Mouse (Mus musculus) heart, embryonic 12.5 days (tissue): ENCODE results near the gene Neurod4. TPM values are rescaled to one million over a fixed set of nuclear protein-coding genes. Genes with fewer than 3 reads are reported as not detected.

Experiments
- ATAC-seq: fragments of 200-750 bp; cut with Nextera tagmentation; 2 replicates; pipeline ENCODE4 v1.8.0; 2017; ENCODE audit warnings: moderate TSS enrichment, moderate library complexity; ENCODE audit not compliant: insufficient number of reproducible peaks, low FRiP score
- H3K27ac ChIP-seq: fragments of 300-500 bp; sonication (generic); 2 replicates; pipeline ENCODE4 v1.5.1; 2016; ENCODE audit warnings: mild to moderate bottlenecking, moderate library complexity; ENCODE audit not compliant: poor library complexity, severe bottlenecking
- H3K27me3 ChIP-seq: fragments of 300-500 bp; sonication (generic); replicated peaks from 2 replicates; pipeline ENCODE4 v1.6.1; 2016; ENCODE audit warnings: mild to moderate bottlenecking, moderate library complexity
- H3K36me3 ChIP-seq: fragments of 300-500 bp; sonication (generic); 2 replicates; pipeline ENCODE4 v1.6.1; 2016; ENCODE audit warnings: mild to moderate bottlenecking, moderate library complexity
- H3K4me1 ChIP-seq: fragments of 300-500 bp; sonication (generic); replicated peaks from 2 replicates; pipeline ENCODE4 v1.6.1; 2016; ENCODE audit warnings: mild to moderate bottlenecking
- H3K4me2 ChIP-seq: fragments of 300-500 bp; sonication (generic); 2 replicates; pipeline ENCODE4 v1.6.1; 2016; ENCODE audit warnings: mild to moderate bottlenecking, moderate library complexity
- H3K4me3 ChIP-seq: fragments of 300-500 bp; sonication (generic); 2 replicates; pipeline ENCODE4 v1.5.1; 2016; ENCODE audit warnings: mild to moderate bottlenecking
- H3K9ac ChIP-seq: fragments of 300-500 bp; sonication (generic); 2 replicates; pipeline ENCODE4 v1.6.1; 2016; ENCODE audit warnings: mild to moderate bottlenecking, moderate library complexity
- H3K9me3 ChIP-seq: fragments of 300-500 bp; sonication (generic); replicated peaks from 2 replicates; pipeline ENCODE4 v1.6.1; 2016; ENCODE audit warnings: mild to moderate bottlenecking, moderate library complexity
- WGBS: fragments of 180-500 bp; shearing (Covaris S2); methylation state at CpG from one replicate; pipeline ENCODE4 v1.1.7; 2016; 5-methylcytosine and 5-hydroxymethylcytosine counted together
- polyA plus RNA-seq: library from polyadenylated mRNA; unstranded; fragments of >200 nt; fragmentation: Nextera tagmentation; extraction: Ambion mirVana; gene quantifications from 2 replicates; pipeline ENCODE4 v1.2.1, GENCODE M21; 2016

The Neurod4 gene
- polyA plus RNA-seq, 1 experiment from 2014 or later = 0.08 TPM

GRCm38 (mm10) chr10:130234576-130234975, 45.5 kb downstream of the Neurod4 start:
- Histone ChIP-seq H3K4me1 (no peaks in the 10 kb centered on the region), H3K27ac (no peak overlapping the region), H3K4me2 (no peak overlapping the region), H3K4me3 (no peak overlapping the region), H3K36me3 (no peaks in the 10 kb centered on the region), H3K9ac (no peak overlapping the region), H3K9me3 (no peaks in the 10 kb centered on the region), H3K27me3 (no peaks in the 10 kb centered on the region)
- no peak for ATAC-seq
- 48% methylated on average over 1 of the region's 1 CpGs for WGBS

GRCm38 (mm10) chr10:130232117-130232516, 47.9 kb downstream of the Neurod4 start:
- H3K9ac ChIP-seq = no peak overlapping the region
- H3K4me3 ChIP-seq = no peak overlapping the region
- no peaks in the 10 kb centered on the region for H3K36me3 ChIP-seq
- H3K4me1 ChIP-seq = no peaks in the 10 kb centered on the region
- no peaks in the 10 kb centered on the region for H3K9me3 ChIP-seq
- H3K27me3 ChIP-seq = no peaks in the 10 kb centered on the region
- no peak overlapping the region for H3K27ac ChIP-seq
- no peak overlapping the region for H3K4me2 ChIP-seq
- 61% methylated on average over 1 of the region's 1 CpGs for WGBS
- ATAC-seq = no peak

GRCm38 (mm10) chr10:130229584-130229983, 50.5 kb downstream of the Neurod4 start:
- no peak overlapping the region for H3K27ac ChIP-seq
- ATAC-seq = no peak
- no peak overlapping the region for H3K4me3 ChIP-seq
- no peak overlapping the region for H3K9ac ChIP-seq
- H3K36me3 ChIP-seq = no peaks in the 10 kb centered on the region
- H3K9me3 ChIP-seq = no peaks in the 10 kb centered on the region
- no peak overlapping the region for H3K4me2 ChIP-seq
- no peaks in the 10 kb centered on the region for H3K27me3 ChIP-seq
- no peaks in the 10 kb centered on the region for H3K4me1 ChIP-seq
- WGBS = 76% methylated on average over 5 of the region's 5 CpGs

GRCm38 (mm10) chr10:130228246-130228645, 51.8 kb downstream of the Neurod4 start:
- Histone ChIP-seq H3K4me1 (no peaks in the 10 kb centered on the region), H3K36me3 (no peaks in the 10 kb centered on the region), H3K4me2 (no peak overlapping the region), H3K9ac (no peak overlapping the region), H3K27ac (no peak overlapping the region), H3K9me3 (no peaks in the 10 kb centered on the region), H3K4me3 (no peak overlapping the region), H3K27me3 (no peaks in the 10 kb centered on the region)
- no peak for ATAC-seq
- 0% methylated on average over 1 of the region's 1 CpGs for WGBS

- no peak overlapping the region for H3K9ac ChIP-seq
- no peaks in the 10 kb centered on the region for H3K36me3 ChIP-seq
- H3K4me1 ChIP-seq = no peaks in the 10 kb centered on the region
- no peaks in the 10 kb centered on the region for H3K9me3 ChIP-seq
- H3K4me3 ChIP-seq = no peak overlapping the region
- no peak overlapping the region for H3K4me2 ChIP-seq
- WGBS = 60% methylated on average over 3 of the region's 3 CpGs
- ATAC-seq = no peak
- H3K27ac ChIP-seq = no peak overlapping the region
- no peaks in the 10 kb centered on the region for H3K27me3 ChIP-seq
Measured at GRCm38 (mm10) chr10:130225034-130225433, 55.0 kb downstream of the Neurod4 start.

Other genes starting within 250 kb of the Neurod4 start
- not detected in 2 replicates for gene Olfr821, start 249.9 kb downstream of the Neurod4 start, polyA plus RNA-seq
- not detected in 2 replicates for gene Olfr822, start 209.0 kb downstream of the Neurod4 start, polyA plus RNA-seq
- gene Olfr823, start 164.9 kb downstream of the Neurod4 start, polyA plus RNA-seq = not detected in 2 replicates
- gene Olfr824, start 150.2 kb downstream of the Neurod4 start, polyA plus RNA-seq = not detected in 2 replicates
- gene Olfr825, start 113.5 kb downstream of the Neurod4 start, polyA plus RNA-seq = not detected in 2 replicates
- not detected in 2 replicates for gene Olfr826, start 96.1 kb downstream of the Neurod4 start, polyA plus RNA-seq
- gene Olfr827, start 65.8 kb downstream of the Neurod4 start, polyA plus RNA-seq = not detected in 2 replicates
- 0.27 and 0.37 TPM in 2 replicates for gene Tespa1, start 42.6 kb upstream of the Neurod4 start, polyA plus RNA-seq
- not detected in 2 replicates for gene Vmn2r84, start 114.1 kb upstream of the Neurod4 start, polyA plus RNA-seq
- not detected in 2 replicates for gene Vmn2r85, start 149.5 kb upstream of the Neurod4 start, polyA plus RNA-seq
- gene Vmn2r86, start 175.8 kb upstream of the Neurod4 start, polyA plus RNA-seq = not detected in 2 replicates
- gene Vmn2r87, start 217.2 kb upstream of the Neurod4 start, polyA plus RNA-seq = not detected in 2 replicates